In genomic region chr14:105790441-105790840, GRCm38 (mm10) we compare ENCODE assay signal across 15 mouse cellular contexts.
"Had no signal": no experiment of that assay in that cellular context is flagged by ENCODE, and none has a peak within 500 bp of the region (broad histone marks: within the 10 kb centered on the region; RNA-seq: fewer than 3 reads in every experiment).

No protein-coding gene starts in this region.

- H3K4me2 ChIP-seq: liver, embryonic 12.5 days; lung, embryonic 14.5 days; midbrain, embryonic 11.5 days; midbrain, embryonic 15.5 days; neural tube, embryonic 12.5 days had no signal

- H3K36me3 ChIP-seq: limb, embryonic 10.5 days; liver, embryonic 12.5 days; midbrain, embryonic 15.5 days; neural tube, embryonic 12.5 days had no signal

- H3K4me3 ChIP-seq: limb, embryonic 10.5 days; liver, embryonic 12.5 days; megakaryocyte, embryonic 14.5 days; midbrain, embryonic 15.5 days; neural tube, embryonic 12.5 days had no signal

- H3K4me1 ChIP-seq: limb, embryonic 10.5 days; liver, embryonic 12.5 days; megakaryocyte, embryonic 14.5 days; midbrain, embryonic 15.5 days; neural tube, embryonic 12.5 days had no signal

- DNase-seq: kidney, postnatal 36 days; lung, embryonic 14.5 days; lung, postnatal 10 days; lung, postnatal 4 days; retina, postnatal 1 day; right cerebral cortex, postnatal 4 days; spleen, adult 18-20 months; thymus, adult 18-20 months; thymus, postnatal 14 days had no signal

- H3K9ac ChIP-seq: liver, embryonic 12.5 days; lung, embryonic 14.5 days; midbrain, embryonic 15.5 days; neural tube, embryonic 12.5 days had no signal

- H3K27me3 ChIP-seq: liver, embryonic 12.5 days; megakaryocyte, embryonic 14.5 days; midbrain, embryonic 15.5 days; neural tube, embryonic 12.5 days had no signal

- H3K27ac ChIP-seq: limb, embryonic 10.5 days; liver, embryonic 12.5 days; midbrain, embryonic 15.5 days; neural tube, embryonic 12.5 days had no signal

- ATAC-seq: liver, embryonic 12.5 days; midbrain, embryonic 15.5 days had no signal

- H3K9me3 ChIP-seq: limb, embryonic 10.5 days; liver, embryonic 12.5 days; midbrain, embryonic 15.5 days; neural tube, embryonic 12.5 days had no signal
